Mouse (Mus musculus) heart, postnatal 10 days (tissue): ENCODE data around the gene Adgre5. TPM values are rescaled to one million over a fixed set of nuclear protein-coding genes. Genes with fewer than 3 reads are reported as not detected.
A peak's percentile ranks its signal among the peaks of the same experiment; 100 is the strongest.

Source experiments
- DNase-seq, 2 experiments: peaks; one replicate each; pipeline ENCODE4 v3.0.0; 2021
- intact Hi-C: fragments of 180-260 bp; cut with DNase I; formaldehyde crosslinking; loops from one replicate; pipeline ENCODE4 v1.15.1; 2025
- total RNA-seq, 2 experiments: library from RNA; stranded (reverse); gene quantifications; 2 replicates each; pipeline ENCODE4 v1.2.3; 2021

The Adgre5 gene
- 10 to 100 TPM; 66.0 to 68.1 TPM for total RNA-seq

DNA sequence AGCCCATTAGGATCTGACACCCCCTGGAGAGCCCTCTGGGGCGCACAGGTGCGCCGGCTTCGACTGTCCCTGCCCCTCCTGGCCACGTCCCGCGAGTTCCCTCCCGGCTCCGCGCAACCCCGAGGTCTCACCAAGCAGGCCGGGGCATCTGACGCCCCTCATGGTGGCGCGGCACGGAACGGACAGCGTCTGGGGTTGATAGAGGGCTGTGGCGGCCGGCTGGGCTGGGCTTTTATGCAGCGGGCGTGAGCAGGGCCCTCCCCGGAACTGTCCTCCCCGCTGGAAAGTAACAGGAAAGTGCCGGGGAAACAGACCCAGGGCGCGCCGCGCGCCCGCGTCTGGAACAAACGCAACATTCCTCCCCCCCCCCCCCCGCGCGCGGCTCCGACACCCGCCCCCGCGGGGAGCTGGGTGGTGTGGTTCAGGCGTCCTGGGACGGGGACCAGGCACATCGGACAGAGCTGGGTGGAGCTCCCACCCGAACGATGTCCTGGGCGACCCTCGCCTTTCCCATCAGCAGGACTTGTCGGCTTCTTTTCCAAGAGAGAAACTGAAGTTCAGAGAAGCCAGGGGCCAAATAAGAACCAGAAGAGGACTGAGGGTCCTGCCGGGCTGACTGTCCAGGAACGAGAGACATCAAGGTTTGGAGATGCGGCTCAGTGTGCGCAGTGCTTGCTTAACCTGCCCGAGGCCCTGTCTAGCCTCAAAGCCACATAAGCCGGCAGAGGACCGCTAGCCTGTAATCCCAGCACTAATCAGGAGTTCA is at the start of gene Adgre5:
TSS of gene Adgre5 (minus strand) at position 351 of the 766 bp plus-strand sequence.
- peak; percentile 85 to 86 for DNase-seq

DNA sequence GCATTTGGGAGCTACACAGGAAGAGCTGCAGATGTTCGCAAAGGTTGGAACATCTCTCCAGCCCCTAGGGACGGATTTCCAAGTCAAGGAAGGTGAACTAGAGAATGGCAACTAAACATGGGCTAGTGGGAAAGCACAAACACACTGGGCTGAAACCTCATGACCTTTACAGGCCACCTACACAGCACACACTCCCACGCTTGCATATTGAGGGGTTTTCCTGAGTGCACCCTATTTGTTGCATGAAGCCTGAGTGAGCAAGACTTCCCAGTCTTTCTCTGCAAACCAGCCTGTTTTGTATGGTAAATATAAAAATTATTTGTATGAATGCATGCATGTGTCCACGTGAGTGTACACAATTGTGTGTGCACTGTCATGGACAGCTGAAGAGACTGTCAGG is 48.7 kb upstream of the Adgre5 start:
- intact Hi-C loops: no loop called here
- no peak for DNase-seq

More for the DNA sequence above, at the start of gene Adgre5:
- intact Hi-C loops: no loop called here

DNA sequence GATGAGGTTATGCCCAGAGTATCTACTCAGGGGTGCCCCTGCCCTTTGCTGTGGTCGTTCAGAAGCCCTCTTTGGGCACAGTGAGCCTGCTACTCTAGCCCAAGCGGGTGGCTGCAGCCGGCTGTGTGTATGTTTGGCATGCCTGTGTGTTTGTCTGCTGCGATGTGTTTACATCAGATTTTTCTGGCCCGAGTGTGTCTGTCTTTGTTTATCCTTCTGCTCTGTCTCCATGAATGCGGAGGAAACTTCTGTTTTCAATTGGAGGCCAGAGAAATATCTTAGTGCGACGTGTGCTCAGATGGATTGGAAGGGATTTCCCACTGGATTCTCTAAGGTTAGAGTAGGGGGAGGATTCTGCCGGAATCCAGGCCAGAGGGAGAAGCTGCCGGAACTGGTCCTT is 43.9 kb upstream of the Adgre5 start:
- intact Hi-C loops: no loop called here
- DNase-seq: no peak

DNA sequence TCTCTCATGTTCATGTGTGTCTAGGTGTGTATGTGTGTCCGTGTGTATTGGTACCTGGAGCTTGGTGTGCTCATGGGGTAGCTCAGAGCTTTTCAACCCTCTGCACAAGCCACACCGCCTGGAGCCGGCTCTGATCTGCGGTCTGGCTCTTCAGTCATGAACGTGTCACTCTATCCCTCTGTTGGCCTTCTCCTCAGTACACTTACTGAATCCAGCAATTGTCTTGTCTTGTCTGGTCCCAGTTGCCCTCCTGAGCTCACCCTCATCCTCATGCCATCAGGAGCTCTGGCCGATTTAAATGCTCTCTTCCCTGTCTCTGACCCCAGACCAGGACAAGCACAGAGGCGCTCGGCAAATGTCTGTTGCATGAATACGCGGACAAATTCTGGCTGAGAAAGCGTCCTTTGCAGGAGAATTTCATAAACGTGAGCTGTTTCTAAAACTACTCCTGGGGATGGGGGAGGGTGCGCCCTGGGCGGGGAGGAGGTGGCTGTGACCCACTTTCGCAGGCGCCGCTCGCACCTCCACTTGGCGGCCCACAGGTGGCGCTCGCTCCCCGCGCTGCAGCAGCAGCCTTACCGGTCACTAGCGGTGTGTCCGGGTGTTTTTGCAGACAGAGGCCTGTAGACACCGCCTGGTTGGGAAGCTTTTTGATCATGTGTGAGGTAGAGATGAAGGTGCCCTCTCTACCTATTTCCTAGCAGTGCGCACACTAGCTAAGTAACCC is 41.9 kb upstream of the Adgre5 start:
- intact Hi-C loops: loop anchor here (1.0 to 5.0 kb wide), 5 partner anchors 58 to 172 kb away; partner anchors contain the start of genes Asf1b and Gm10644

DNA sequence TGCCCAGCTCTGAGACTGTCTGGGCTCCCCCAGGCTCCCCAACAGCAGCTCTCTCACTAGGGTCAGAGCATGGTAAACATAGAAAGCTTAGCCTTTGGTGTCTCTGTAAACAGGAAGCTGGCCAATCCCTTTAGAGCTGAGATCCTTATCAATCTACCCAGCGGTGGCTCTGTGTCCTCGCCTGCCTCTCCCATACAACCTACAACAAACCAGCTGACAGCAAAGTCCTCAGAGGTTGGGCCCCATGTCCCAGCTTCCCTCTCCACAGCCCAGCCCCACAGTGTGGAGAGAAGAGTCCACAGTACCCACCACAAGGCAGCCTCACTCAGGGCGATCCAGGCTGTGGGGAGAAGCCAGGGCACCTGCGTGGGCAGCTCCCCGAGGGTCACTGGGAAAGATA is 38.5 kb upstream of the Adgre5 start:
- DNase-seq: no peak
- intact Hi-C loops: loop anchor here (5.0 kb wide), 1 partner anchor 98 kb away; no protein-coding TSS in a partner anchor

More for the DNA sequence above, 41.9 kb upstream of the Adgre5 start:
- DNase-seq: peak; percentile 89 to 90

DNA sequence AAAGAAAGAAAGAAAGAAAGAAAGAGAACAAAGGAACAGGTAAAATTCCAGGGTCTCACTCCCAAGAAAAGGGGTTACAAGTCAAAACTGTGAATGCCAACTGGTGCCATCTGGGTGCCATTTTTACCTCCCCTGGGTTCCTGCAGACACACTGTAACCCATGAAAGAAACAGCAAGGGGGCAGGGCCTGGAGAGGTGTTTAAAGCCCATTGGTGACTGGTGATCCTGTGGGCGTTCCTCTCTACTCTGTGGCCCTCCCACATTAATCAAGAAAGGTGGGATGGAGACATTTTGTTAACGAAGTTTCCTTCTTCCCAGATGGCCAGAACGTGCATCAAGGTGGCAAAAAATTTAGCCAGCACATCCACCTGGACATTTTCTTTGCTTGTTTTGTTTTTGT is 36.9 kb upstream of the Adgre5 start:
- DNase-seq: no peak
- intact Hi-C loops: no loop called here

DNA sequence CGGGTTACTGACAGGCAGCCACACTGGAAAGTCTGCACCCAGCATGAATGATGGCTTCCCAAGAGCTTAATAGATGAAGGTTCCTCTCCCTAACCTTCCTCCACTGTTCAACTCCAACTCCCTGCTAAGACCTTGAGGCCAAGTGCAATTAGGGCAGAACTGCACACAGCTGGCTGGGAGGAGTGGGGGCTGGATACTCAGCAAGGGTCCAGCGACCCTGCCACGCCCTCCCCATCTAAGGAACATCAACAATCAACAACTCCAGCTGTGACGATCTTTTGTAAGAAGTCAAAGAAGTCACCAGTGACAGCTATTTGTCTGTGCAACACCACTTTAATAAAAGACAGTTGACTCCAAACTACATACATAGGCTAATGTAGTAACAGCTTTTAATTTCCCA is 35.5 kb upstream of the Adgre5 start:
- intact Hi-C loops: no loop called here
- DNase-seq: no peak

DNA sequence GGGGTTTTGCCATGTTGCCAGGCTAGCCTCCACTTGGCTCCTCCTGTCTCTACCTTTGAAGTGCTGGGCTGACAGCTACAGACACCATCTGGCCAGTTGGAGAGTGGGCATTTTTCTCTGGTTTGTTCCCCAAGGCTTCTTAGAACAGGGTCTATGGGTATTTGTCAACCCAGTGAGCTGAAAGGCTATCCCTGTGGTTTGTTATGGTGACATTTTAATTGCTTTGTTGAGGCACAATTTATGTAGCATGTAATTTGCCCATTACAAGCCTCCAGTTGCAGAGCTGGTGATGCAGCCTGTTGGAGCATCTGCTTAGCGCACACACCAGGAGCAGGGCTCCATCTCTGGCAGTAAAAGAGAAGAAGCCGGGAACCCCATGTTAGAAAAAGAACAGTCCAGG is 33.1 kb upstream of the Adgre5 start:
- no peak for DNase-seq
- intact Hi-C loops: no loop called here

DNA sequence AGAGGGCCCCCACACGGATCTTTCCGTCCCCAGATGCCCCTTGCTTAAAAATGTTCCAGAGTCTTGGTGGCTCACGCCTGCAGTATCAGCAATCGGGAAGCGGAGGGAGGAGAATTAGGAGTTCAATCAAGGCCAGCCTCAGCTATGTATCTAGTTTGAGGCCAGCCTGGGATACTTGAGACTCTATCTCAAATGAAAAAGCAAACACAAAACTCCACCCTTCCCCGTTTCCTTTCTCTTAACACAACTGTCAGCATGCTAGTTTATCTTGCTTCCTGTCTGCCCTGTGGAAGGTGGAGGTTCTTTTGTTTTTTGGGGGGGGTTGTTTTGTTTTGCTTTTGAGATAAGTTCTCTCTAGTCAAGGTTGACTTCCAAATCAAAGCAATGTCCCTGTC is 32.3 kb upstream of the Adgre5 start:
- intact Hi-C loops: no loop called here
- DNase-seq: no peak

DNA sequence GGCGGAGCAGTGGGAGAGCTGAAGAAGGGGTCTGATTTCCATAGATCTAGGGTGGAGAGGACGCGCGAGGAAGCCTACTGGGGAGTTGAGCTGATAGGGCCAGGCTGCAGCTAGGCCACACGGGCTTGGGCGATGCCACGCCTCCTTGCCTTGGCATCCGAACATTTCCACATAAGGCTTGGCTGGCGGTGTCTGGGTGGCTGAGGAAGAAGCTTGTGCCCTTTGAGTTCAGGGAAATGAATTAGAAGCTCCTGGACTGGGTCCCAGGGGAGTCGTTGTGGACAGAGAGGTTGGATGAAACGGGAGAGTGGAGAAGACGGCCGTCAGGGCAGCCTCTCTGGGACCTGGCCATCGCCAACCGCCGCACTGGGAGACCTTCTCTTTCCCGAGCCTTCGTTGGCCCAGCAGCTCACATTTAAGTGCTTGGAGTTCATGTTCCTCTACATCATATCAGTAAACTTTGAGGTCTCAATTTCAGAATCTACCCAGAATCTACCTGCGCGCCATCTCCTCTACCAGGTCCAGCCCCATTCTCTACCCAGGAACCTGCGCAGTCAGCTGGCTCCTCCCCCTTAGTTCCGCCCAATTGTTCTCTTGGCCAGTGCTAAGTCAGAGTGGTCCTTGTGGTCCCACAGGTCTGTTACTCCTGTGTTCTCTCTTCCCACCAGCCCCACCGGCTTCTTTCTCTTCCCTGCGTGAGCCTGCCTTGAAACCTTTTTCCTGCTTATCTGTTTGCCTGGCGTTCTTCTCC is 31.8 kb upstream of the Adgre5 start:
- intact Hi-C loops: no loop called here
- peak; percentile 50 to 54 for DNase-seq

DNA sequence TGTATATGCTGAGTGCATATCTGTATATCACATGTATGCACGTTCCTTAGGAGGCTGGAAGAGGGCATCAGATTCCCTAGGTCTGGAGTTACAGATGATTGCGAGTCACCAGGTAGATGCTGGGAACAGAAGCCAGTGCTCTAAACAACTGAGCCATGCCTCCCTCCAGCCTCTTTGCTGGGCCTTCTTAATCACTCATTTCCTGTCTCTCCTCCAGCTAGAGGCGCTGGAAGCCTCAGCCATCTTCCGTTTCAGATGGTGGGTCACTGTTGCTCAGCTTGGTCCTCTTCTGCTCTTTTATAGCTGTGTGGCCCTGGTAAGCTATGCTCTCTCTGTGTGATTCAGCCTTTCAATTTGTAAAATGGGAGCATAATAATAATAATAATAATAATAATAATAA is 30.7 kb upstream of the Adgre5 start:
- no peak for DNase-seq
- intact Hi-C loops: no loop called here

DNA sequence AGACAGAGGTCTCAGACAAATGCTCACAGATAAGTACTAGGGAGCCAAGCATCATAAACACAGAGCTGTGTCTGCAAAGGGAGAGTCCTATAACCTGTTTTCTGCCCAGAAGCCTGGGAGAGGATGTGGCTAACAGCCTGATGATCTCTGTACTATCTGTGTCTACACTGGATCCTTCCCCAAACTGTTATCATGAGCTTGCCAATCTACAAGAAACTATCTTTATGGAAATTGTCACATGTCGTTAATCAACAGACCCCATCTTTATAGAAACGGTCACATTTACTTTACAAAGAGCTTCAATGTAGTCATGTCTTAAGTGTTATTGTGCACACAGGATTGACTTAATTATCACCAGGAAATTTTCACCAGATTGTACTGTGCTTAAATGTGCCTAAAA is 29.5 kb upstream of the Adgre5 start:
- intact Hi-C loops: no loop called here
- no peak for DNase-seq

DNA sequence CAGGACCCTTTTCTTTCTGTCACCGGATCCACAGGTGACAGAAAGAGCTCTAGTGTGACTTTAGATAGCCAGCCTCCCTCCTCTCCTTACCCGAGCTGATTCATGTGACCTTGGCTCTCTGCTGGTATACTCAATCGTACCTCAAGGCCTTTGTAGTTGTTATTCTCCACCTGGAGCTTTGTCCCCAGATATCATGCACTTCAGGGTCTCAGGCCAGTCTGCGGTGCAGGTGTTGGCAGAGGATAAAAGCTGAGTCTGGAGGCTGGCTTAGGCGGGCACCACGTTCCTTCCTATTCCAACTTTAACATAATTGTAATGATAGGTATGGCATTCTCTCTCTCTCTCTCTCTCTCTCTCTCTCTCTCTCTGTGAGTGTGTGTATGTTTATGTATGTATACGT is 28.6 kb upstream of the Adgre5 start:
- intact Hi-C loops: no loop called here
- DNase-seq: no peak

DNA sequence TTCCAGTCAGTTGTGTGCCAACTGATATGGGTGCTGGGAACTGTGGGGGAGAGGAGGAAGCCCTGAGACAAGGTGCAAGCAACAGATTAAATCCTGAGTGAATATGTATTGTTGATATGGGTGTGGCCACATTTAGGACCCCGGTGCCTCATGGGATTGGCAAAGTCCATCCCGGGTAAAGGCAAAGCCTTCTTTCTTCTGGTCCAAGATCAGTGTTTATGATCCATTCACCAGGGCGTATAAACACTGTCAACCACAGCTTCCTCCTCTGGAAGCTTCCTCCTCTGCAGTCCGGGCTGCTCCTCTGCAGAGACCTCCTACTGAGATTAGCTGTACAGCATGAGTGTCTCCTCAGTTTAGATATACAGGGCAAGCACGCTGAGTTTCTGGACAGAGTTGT is 27.4 kb upstream of the Adgre5 start:
- intact Hi-C loops: no loop called here
- peak; percentile 13 to 32 for DNase-seq

DNA sequence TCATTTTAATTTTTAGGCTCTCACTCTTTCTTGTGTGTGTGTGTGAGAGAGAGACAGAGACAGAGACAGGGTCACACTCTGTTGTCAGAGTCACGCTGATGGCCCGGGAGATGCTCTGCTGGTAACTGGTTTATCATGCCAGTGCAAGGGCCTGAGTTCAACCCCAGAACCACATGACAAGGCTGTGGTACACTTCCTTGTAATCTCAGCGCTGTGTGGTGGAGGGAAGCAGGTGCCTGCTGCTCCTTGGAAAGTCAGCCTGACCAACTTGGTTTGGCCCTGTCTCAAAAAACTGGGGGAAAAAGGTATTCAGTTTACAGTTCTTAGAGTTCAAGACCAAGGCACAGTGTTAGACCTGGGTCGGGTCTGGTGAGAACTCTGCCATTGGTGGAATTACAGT is 26.3 kb upstream of the Adgre5 start:
- no peak for DNase-seq
- intact Hi-C loops: no loop called here

DNA sequence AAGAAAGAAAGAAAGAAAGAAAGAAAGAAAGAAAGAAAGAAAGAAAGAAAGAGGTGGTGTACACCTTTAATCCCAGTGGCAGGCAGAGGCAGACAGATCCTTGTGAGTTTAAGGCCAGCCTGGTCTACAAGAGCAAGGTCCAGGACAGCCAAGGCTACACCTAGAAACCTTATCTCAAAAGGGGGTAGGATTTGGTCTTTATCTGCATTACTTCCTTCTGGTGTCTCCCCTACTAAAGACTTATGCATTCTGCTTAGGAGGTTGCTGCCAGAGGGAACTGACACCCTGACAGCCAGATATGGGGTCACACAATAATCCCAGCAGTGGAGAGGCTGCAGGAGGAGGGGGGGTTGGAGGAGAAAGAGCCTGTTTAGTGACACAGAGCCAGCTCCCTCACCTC is 24.5 kb upstream of the Adgre5 start:
- DNase-seq: no peak

DNA sequence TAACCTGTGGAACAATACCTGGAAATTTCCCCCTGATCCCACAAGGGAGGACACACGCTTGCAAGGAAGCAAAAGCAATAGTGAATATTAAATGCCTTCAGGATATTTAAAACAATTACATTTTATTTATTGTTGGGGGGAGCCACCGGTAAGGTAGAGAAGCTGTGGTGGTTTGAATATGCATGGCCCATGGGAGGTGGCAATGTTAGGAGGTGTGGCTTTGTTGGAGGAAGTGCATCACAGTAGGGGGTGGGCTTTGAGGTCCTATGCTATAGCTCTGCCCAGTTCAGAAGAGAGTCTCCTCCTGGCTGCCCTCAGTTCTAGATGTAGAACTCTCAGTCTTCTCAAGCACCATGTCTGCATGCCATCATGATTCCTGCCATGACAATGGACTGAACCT is 23.6 kb upstream of the Adgre5 start:
- intact Hi-C loops: no loop called here

More for the DNA sequence above, 24.5 kb upstream of the Adgre5 start:
- intact Hi-C loops: no loop called here

DNA sequence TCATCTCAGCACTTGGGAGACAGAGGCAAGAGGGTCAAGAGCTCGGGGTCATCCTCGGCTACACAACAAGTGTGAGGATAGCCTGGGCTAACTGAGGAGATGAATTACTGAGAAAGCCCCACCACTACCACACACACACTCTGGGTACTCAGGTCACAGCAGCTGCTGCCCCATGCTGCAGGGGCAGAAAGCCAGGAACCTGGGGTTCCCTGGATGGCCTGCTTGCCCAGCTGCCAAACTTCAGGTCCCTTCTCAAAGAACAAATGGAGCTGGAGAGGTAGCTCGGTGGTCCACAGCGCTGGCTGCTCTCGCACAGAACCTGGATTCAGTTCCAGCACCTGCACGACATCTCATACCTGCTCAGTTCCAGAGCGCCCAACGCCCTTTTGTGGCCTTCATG is 23.0 kb upstream of the Adgre5 start:
- DNase-seq: no peak
- intact Hi-C loops: no loop called here

More for the DNA sequence above, 23.6 kb upstream of the Adgre5 start:
- no peak for DNase-seq

DNA sequence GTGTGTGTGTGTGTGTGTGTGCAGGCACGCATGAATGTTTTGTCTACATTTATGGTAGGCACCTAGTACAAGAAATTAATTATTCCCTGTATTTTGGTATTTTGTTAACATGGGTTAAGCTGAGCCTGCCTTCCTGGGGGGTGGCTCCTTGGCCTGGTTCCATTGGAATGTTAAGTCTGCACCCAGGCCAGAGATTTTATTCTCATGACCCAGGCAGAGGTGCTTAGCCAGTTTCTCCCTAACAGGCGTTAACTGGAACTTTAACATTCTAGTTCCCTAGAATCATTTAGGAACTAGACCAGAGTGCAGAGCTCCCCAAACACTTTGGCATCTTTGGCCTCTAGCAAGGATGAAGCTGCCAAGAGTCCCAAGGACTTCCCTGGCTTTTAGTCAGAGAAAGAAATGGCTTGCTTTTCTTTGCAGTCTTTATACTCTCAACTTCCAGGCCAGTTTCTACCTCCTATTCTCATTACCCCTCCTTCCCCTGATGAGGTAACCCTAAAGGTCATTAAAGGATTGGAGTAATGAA is 18.2 kb upstream of the Adgre5 start:
- DNase-seq: peak; percentile 31 to 39
- intact Hi-C loops: no loop called here

DNA sequence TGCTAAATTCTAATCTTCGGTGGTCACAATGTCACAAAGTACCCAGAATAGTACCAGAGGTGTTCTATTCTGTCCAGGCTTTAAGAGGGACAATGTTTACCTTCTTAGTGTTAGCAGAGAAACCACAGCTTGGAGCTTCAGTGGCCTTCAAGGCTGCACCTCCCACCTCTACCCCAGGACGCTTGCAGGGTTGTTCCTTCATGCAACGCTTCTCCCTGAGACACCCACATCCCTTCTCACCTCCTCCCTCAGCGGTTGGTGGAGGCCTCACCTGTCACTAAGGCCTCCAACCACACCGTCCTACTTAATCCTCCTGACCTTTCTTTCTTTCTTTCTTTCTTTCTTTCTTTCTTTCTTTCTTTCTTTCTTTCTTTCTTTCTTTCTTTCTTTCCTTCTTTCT is 17.2 kb upstream of the Adgre5 start:
- DNase-seq: no peak
- intact Hi-C loops: no loop called here

DNA sequence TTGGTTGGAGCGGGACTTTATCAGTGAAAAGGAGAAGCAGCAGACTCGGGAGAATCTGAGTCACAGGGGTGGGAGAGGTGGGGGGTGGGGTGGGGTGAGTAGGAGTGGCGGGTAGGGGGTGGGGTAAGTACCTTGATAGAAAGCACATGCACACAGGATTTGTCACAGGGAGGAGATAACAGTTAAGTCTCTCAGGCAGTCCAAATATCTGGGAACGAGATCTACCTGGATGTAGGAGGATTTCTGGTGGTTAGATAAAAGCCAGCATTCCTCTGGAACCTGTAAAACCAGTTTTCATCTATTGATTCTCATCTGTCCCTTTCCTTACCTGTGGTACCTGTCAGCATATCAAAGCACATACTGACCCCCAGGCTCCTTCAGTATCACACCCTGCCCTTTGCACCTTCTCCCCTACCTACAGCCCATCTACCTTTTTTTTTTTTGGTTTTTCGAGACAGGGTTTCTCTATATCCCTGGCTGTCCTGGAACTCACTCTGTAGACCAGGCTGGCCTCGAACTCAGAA is 16.0 kb upstream of the Adgre5 start:
- DNase-seq: no peak
- intact Hi-C loops: no loop called here
